Mouse (Mus musculus): ENCODE data around the gene 2310079G19Rik.

GRCm38 (mm10) chr16:88651952-88652351, 24.5 kb upstream of the 2310079G19Rik start:
- TF ChIP-seq POLR2A (IDR thresholded peaks at IDR 0.05; ENCODE audit: low read depth, low read length) (no peak), CTCF (IDR thresholded peaks at IDR 0.05; ENCODE audit: extremely low read depth, insufficient read depth, insufficient read length, insufficient replicate concordance) (no peak)
